Mouse (Mus musculus) liver, postnatal 0 days (tissue): ENCODE data around the gene Npr3.

ENCODE experiments used
- CTCF ChIP-seq: sonication (generic); IDR thresholded peaks from 2 replicates; pipeline ENCODE4 v1.5.1; 2016; ENCODE audit warnings: antibody characterized with exemption, low read depth
- EP300 ChIP-seq: IDR thresholded peaks from 2 replicates; pipeline ENCODE4 v1.6.1; 2016; ENCODE audit warnings: antibody characterized with exemption, low read depth, mild to moderate bottlenecking

GRCm38 (mm10) chr15:11863540-11863818, 43.6 kb downstream of the Npr3 start:
- TF ChIP-seq CTCF (no peak), EP300 (no peak)
